Mouse (Mus musculus): ENCODE measurements around the gene Spn.
"Not testable (repeated sequence)": the region's sequence is repeated elsewhere in the genome, so short reads cannot be mapped to it uniquely, and the experiment has no call there.

Spn gene

GRCm38 (mm10) chr7:127088083-127088482 lies 49.5 kb downstream of the Spn start:
- in situ Hi-C loops (cut with MboI; ENCODE audit: unreplicated experiment in 2 of 2), result no loop called here

GRCm38 (mm10) chr7:127087278-127088010 lies 50.2 kb downstream of the Spn start, which contains the start of gene Zg16:
Zg16 (minus strand) TSS chr7:127087328.
- in situ Hi-C loops (cut with MboI; ENCODE audit: unreplicated experiment in 2 of 2), result not testable (repeated sequence)

- in situ Hi-C loops (cut with MboI; ENCODE audit: unreplicated experiment in 2 of 2), result not testable (repeated sequence)
These were observed 51.9 kb downstream of the Spn start for GRCm38 (mm10) chr7:127085751-127086150.

GRCm38 (mm10) chr7:127084794-127085193 lies 52.8 kb downstream of the Spn start:
- in situ Hi-C loops (cut with MboI; ENCODE audit: unreplicated experiment in 2 of 2), result no loop called here

GRCm38 (mm10) chr7:127083689-127084088 lies 53.9 kb downstream of the Spn start:
- in situ Hi-C loops (cut with MboI; ENCODE audit: unreplicated experiment in 2 of 2), result no loop called here

GRCm38 (mm10) chr7:127082995-127083394 lies 54.6 kb downstream of the Spn start:
- in situ Hi-C loops (cut with MboI; ENCODE audit: unreplicated experiment in 2 of 2), result no loop called here

- in situ Hi-C loops (cut with MboI; ENCODE audit: unreplicated experiment in 2 of 2), result no loop called here
These were observed 55.4 kb downstream of the Spn start for GRCm38 (mm10) chr7:127082271-127082670.

Data from v-Abl transformed pro-B cells (cell line).